Mouse (Mus musculus) limb, embryonic 15.5 days (tissue): ENCODE results near the gene Pkp1. TPM values are rescaled to one million over a fixed set of nuclear protein-coding genes. Genes with fewer than 3 reads are reported as not detected.

ENCODE experiments used
- ATAC-seq: fragments of 200-750 bp; cut with Nextera tagmentation; 2 replicates; pipeline ENCODE4 v1.8.0; 2017; ENCODE audit warnings: low read depth, moderate TSS enrichment; ENCODE audit not compliant: insufficient number of reproducible peaks, low FRiP score, low TSS enrichment
- H3K27ac ChIP-seq: fragments of 300-500 bp; sonication (generic); 2 replicates; pipeline ENCODE4 v1.5.1; 2015; ENCODE audit warnings: moderate library complexity, mild to moderate bottlenecking, inconsistent platforms
- H3K27me3 ChIP-seq: fragments of 300-500 bp; sonication (generic); 2 replicates; pipeline ENCODE4 v1.6.1; 2015; ENCODE audit warnings: inconsistent platforms
- H3K36me3 ChIP-seq: fragments of 300-500 bp; sonication (generic); 2 replicates; pipeline ENCODE4 v1.6.1; 2015; ENCODE audit warnings: inconsistent platforms
- H3K4me1 ChIP-seq: fragments of 300-500 bp; sonication (generic); 2 replicates; pipeline ENCODE4 v1.6.1; 2015; ENCODE audit warnings: inconsistent platforms
- H3K4me2 ChIP-seq: fragments of 300-500 bp; sonication (generic); 2 replicates; pipeline ENCODE4 v1.6.1; 2015; ENCODE audit warnings: mild to moderate bottlenecking, inconsistent platforms
- H3K4me3 ChIP-seq: fragments of 300-500 bp; sonication (generic); 2 replicates; pipeline ENCODE4 v1.5.1; 2015; ENCODE audit warnings: mild to moderate bottlenecking, inconsistent platforms
- H3K9ac ChIP-seq: fragments of 300-500 bp; sonication (generic); 2 replicates; pipeline ENCODE4 v1.6.1; 2015; ENCODE audit warnings: inconsistent platforms
- H3K9me3 ChIP-seq: fragments of 300-500 bp; sonication (generic); 2 replicates; pipeline ENCODE4 v1.6.1; 2016; ENCODE audit warnings: inconsistent platforms
- whole genome bisulfite sequencing: fragments of 180-500 bp; shearing (Covaris S2); methylation state at CpG from one replicate; pipeline ENCODE4 v1.1.7; 2015; 5-methylcytosine and 5-hydroxymethylcytosine counted together
- polyA plus RNA-seq: library from polyadenylated mRNA; unstranded; fragments of >200 nt; fragmentation: Nextera tagmentation; extraction: Ambion mirVana; gene quantifications from 2 replicates; pipeline ENCODE4 v1.2.1, GENCODE M21; 2015

The Pkp1 gene
- polyA plus RNA-seq, 1 experiment from 2014 or later: 89.7 TPM

- Histone ChIP-seq H3K9ac (no peak overlapping the region), H3K4me1 (peaks cover 10% of the 10 kb centered on the region; the same call in 1 of the 2 replicates), H3K9me3 (no peaks in the 10 kb centered on the region), H3K27ac (peak overlapping the region; percentile 65; the same call in 1 of the 2 replicates), H3K27me3 (peaks cover 8% of the 10 kb centered on the region; the same call in 1 of the 2 replicates), H3K36me3 (no peaks in the 10 kb centered on the region), H3K4me2 (no peak overlapping the region), H3K4me3 (no peak overlapping the region)
- WGBS: 18% methylated on average over 11 of the region's 11 CpGs
- peak; percentile 82 for ATAC-seq
These were observed 12.3 kb downstream of the Pkp1 start for GRCm38 (mm10) chr1:135906736-135907135.

DNA sequence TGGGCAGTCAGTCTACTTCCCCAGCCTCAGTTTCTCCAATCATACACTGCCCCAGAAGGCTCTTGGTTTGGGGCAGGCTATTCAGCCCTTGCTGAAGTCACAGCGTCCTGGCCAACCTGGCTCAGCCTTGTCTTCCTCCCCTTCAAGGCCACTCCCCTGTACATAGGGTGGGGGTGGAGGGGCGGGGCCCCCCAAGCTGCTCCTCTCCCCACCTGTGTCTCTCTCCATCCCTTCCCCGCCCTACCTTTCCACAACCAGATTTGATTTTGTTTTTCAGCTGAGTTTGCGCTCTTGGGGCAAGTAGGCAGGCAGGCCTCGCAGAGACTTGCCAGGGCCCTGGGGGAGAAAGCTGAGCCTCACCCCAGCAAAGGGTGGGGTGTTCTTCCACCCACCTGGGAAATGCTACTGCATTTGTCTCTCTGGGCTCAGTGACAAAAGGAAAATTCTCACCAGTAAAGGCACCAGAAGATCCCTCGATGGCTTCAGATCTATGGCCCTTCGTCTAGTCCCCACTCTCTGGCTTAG, 19.0 kb downstream of the Pkp1 start:
- 62% methylated on average over 7 of the region's 7 CpGs for WGBS
- Histone ChIP-seq H3K36me3 (no peaks in the 10 kb centered on the region), H3K9me3 (no peaks in the 10 kb centered on the region), H3K4me2 (no peak overlapping the region), H3K4me3 (no peak overlapping the region), H3K4me1 (peaks cover 6% of the 10 kb centered on the region; the same call in 1 of the 2 replicates), H3K27me3 (no peaks in the 10 kb centered on the region), H3K27ac (peak overlapping the region; percentile 71), H3K9ac (no peak overlapping the region)
- peak; percentile 59; the same call in 1 of the 2 replicates for ATAC-seq

DNA sequence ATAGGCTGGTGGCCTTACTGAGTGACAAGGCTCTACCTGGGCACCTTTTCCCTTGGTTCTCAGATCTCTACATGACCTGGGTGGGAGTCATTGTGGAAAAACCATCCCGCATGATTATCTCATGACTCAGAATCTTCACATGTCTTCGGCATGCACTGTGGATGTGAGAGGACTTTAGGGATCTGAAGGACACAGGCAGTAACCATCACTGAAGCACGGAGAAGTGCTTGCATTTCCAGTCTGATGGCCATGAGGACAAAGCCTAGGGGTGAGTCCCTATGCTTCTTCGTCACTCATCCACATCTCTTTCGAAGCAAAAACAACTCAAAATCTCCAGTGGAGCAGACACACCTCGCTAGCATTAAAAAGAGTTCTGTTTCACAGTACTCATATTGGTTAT, 19.7 kb downstream of the Pkp1 start:
- WGBS: 84% methylated on average over 6 of the region's 6 CpGs
- H3K27me3 ChIP-seq: no peaks in the 10 kb centered on the region
- H3K36me3 ChIP-seq: no peaks in the 10 kb centered on the region
- ATAC-seq: no peak
- H3K4me3 ChIP-seq: no peak overlapping the region
- no peak overlapping the region for H3K9ac ChIP-seq
- no peaks in the 10 kb centered on the region for H3K9me3 ChIP-seq
- H3K27ac ChIP-seq: no peak overlapping the region
- H3K4me1 ChIP-seq: peaks cover 6% of the 10 kb centered on the region; the same call in 1 of the 2 replicates
- H3K4me2 ChIP-seq: no peak overlapping the region

- no peak for ATAC-seq
- no peak overlapping the region for H3K4me2 ChIP-seq
- no peaks in the 10 kb centered on the region for H3K27me3 ChIP-seq
- WGBS: 78% methylated on average over 4 of the region's 4 CpGs
- H3K36me3 ChIP-seq: no peaks in the 10 kb centered on the region
- no peak overlapping the region for H3K9ac ChIP-seq
- H3K4me3 ChIP-seq: no peak overlapping the region
- H3K4me1 ChIP-seq: peaks cover 9% of the 10 kb centered on the region; the same call in 1 of the 2 replicates
- H3K27ac ChIP-seq: 0 out of 2 replicates have a peak overlapping the region, but pooled peaks have one; percentile 7
- no peaks in the 10 kb centered on the region for H3K9me3 ChIP-seq
These were observed 23.6 kb downstream of the Pkp1 start for GRCm38 (mm10) chr1:135895367-135895766.

DNA sequence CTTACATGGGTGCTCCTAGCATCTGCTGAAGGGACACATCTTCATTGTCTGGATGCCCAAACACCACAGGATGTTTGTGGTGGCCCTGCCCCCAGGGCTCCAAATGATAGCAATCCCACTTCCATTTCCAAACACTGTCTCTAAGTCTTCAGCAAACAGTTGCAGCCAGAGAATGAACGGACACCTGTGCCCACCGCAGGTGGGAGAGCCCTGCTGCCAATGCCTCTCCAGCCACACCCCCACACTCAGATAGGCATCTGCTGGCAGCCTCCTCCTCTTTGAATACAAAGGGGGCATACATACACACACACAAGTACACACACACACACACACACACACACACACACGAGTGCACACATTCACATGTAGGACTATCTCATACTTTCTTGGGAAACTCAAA, 25.6 kb downstream of the Pkp1 start:
- no peaks in the 10 kb centered on the region for H3K9me3 ChIP-seq
- no peaks in the 10 kb centered on the region for H3K36me3 ChIP-seq
- no peak for ATAC-seq
- no peak overlapping the region for H3K4me3 ChIP-seq
- no peaks in the 10 kb centered on the region for H3K27me3 ChIP-seq
- 80% methylated on average over 3 of the region's 3 CpGs for WGBS
- H3K4me1 ChIP-seq: peaks cover 9% of the 10 kb centered on the region; the same call in 1 of the 2 replicates
- H3K27ac ChIP-seq: peak overlapping the region; percentile 60; the same call in 1 of the 2 replicates
- no peak overlapping the region for H3K4me2 ChIP-seq
- H3K9ac ChIP-seq: no peak overlapping the region

DNA sequence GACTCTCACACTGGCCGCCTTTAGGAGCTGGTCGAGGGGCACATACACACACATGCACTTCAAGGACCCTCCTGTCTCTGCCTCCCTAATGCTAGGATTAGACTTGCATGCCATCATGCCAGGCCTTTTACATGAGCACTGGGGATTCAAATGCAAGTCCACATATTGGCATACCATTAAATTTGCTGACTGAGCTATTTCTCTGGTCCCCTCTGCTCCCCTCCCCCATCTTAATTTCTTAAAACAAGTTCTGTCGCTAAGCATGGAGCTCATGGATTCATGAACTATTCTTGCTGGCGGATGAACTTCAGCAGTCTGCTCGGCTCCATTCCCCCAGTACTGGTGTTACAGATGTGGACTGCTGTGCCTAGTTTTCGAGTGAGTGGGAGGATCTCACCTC, 26.2 kb downstream of the Pkp1 start:
- Histone ChIP-seq H3K4me2 (no peak overlapping the region), H3K27ac (peak overlapping the region; percentile 60), H3K4me1 (peaks cover 9% of the 10 kb centered on the region; the same call in 1 of the 2 replicates), H3K9me3 (no peaks in the 10 kb centered on the region), H3K27me3 (no peaks in the 10 kb centered on the region), H3K36me3 (no peaks in the 10 kb centered on the region), H3K4me3 (no peak overlapping the region), H3K9ac (no peak overlapping the region)
- no peak for ATAC-seq
- WGBS: 67% methylated on average over 6 of the region's 6 CpGs

DNA sequence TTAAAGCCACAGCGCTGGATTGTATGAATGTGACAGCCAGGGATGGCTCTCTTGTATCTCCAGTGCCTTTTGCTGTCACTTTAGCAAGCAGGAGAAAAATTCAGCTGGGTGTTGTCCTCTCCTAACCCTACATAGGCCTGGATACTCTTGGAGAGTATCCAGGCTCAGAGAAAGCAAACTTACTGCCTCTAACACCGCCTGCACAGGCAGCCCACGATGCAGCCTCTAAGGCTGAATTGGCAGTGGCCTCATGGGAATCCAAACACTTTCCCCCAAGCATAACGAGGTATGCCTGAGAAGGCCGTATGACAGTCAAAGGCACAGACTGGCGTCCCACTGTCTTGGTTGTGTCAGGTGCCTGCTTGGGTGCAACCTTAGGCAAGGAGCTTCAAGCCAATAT, 26.8 kb downstream of the Pkp1 start:
- no peak overlapping the region for H3K4me3 ChIP-seq
- H3K27ac ChIP-seq: peak overlapping the region; percentile 60; the same call in 1 of the 2 replicates
- 52% methylated on average over 6 of the region's 6 CpGs for WGBS
- H3K9me3 ChIP-seq: no peaks in the 10 kb centered on the region
- H3K36me3 ChIP-seq: no peaks in the 10 kb centered on the region
- H3K9ac ChIP-seq: no peak overlapping the region
- peaks cover 9% of the 10 kb centered on the region; the same call in 1 of the 2 replicates for H3K4me1 ChIP-seq
- H3K4me2 ChIP-seq: no peak overlapping the region
- 0 out of 2 replicates have a peak, but pooled peaks have one; percentile 2 for ATAC-seq
- no peaks in the 10 kb centered on the region for H3K27me3 ChIP-seq

- H3K4me1 ChIP-seq: peaks cover 9% of the 10 kb centered on the region; the same call in 1 of the 2 replicates
These were observed 27.4 kb downstream of the Pkp1 start for GRCm38 (mm10) chr1:135891424-135892216.

DNA sequence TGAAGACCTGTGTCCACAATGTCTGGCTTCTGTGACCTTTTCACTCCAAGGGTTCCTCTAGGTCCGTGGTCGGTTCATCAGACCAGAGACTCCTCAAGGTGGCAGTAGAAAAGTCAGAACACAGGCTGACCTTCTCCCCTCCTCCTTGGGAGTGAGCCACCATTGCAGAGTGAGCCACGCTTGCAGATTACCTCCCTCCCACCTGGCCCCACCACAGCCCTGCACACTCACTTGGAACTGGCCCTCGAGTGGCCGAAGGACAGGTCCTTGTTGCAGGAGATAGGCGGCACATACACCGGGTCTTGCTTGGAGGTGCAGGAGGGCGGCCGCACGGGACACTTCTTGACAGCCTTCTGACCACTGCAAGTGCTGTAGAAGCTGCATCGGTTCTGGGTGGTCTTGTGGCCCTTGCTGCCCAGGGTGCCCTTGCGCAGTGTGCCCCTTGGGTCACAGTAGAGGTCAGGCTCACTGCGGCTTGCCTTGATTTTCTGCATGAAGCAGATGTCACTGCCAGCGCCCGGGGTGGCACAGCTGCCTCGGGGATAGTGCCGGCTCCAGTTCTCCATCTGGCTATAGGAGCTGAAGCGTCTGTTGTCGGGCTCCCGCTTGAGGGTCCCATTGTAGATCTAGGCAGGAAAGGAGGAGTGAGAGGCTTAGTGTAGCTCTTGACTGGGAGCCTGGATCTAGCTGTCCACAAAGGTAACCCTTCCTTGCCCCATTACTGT, 29.4 kb downstream of the Pkp1 start:
- Histone ChIP-seq H3K9me3 (no peaks in the 10 kb centered on the region), H3K27me3 (no peaks in the 10 kb centered on the region), H3K4me3 (no peak overlapping the region), H3K36me3 (no peaks in the 10 kb centered on the region), H3K4me1 (peaks cover 9% of the 10 kb centered on the region; the same call in 1 of the 2 replicates), H3K27ac (no peak overlapping the region), H3K4me2 (no peak overlapping the region), H3K9ac (no peak overlapping the region)
- no peak; the same call in 1 of the 2 replicates for ATAC-seq
- 78% methylated on average over 20 of the region's 20 CpGs for WGBS

More at GRCm38 (mm10) chr1:135891424-135892216, 27.4 kb downstream of the Pkp1 start:
- peak; percentile 48; the same call in 1 of the 2 replicates for ATAC-seq
- no peak overlapping the region for H3K9ac ChIP-seq
- H3K36me3 ChIP-seq: no peaks in the 10 kb centered on the region
- no peaks in the 10 kb centered on the region for H3K27me3 ChIP-seq
- H3K9me3 ChIP-seq: no peaks in the 10 kb centered on the region
- peak overlapping the region; percentile 63 for H3K27ac ChIP-seq
- WGBS: 64% methylated on average over 11 of the region's 11 CpGs
- no peak overlapping the region for H3K4me2 ChIP-seq
- no peak overlapping the region for H3K4me3 ChIP-seq

DNA sequence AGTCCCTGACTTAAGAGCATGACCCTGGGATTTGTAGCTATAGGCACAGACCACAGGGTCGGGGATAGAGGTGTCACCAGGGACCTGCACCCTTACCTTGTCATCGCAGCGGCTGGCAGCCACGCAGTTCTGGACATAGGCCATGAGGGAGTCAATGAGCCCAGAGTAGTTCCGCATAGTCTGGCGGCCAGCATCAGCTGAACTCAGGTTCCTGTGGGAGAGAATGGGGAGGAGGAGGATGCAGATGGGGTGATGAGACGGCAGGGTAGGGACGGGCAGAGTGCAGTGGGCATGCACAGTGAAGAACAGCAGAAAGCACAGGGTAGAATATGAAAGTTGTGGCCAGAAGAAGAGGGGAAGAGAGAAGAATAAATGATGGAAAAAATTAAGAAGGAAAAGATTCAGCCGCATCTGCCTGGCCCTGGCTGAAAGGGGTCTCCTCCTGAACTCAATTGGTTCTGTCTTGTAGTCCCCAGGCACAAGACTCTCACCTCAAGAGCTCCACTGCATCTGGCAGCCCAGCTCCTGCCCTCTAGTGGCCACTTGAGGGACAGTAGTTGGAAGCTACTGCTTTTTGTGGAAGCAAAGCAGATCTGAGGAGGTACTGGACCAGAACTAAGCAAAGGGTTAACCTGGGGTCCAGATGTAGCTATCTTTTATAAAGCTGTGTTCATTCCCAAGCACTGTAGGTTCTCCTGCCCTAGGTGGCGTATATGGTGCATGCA, 36.5 kb downstream of the Pkp1 start:
- no peaks in the 10 kb centered on the region for H3K27me3 ChIP-seq
- no peak for ATAC-seq
- no peak overlapping the region for H3K9ac ChIP-seq
- no peak overlapping the region for H3K27ac ChIP-seq
- H3K4me1 ChIP-seq: no peaks in the 10 kb centered on the region
- no peaks in the 10 kb centered on the region for H3K9me3 ChIP-seq
- 73% methylated on average over 10 of the region's 10 CpGs for WGBS
- no peak overlapping the region for H3K4me2 ChIP-seq
- no peak overlapping the region for H3K4me3 ChIP-seq
- no peaks in the 10 kb centered on the region for H3K36me3 ChIP-seq

- Histone ChIP-seq H3K9ac (no peak overlapping the region), H3K4me1 (no peaks in the 10 kb centered on the region), H3K9me3 (no peaks in the 10 kb centered on the region), H3K27ac (no peak overlapping the region), H3K36me3 (no peaks in the 10 kb centered on the region), H3K27me3 (no peaks in the 10 kb centered on the region), H3K4me3 (no peak overlapping the region), H3K4me2 (no peak overlapping the region)
- ATAC-seq: no peak
- WGBS: 59% methylated on average over 2 of the region's 2 CpGs
These were observed 41.8 kb downstream of the Pkp1 start for GRCm38 (mm10) chr1:135877248-135877647.
